Mouse (Mus musculus): ENCODE measurements at regions not wholly inside any gene's neighbourhood (a gene's known extent, or its start where the extent isn't known, plus 50 kb on each side); places are given as distances from the start of the nearest gene placed in this dataset.
"Not testable (repeated sequence)": the region's sequence is repeated elsewhere in the genome, so short reads cannot be mapped to it uniquely, and the experiment has no call there.

DNA sequence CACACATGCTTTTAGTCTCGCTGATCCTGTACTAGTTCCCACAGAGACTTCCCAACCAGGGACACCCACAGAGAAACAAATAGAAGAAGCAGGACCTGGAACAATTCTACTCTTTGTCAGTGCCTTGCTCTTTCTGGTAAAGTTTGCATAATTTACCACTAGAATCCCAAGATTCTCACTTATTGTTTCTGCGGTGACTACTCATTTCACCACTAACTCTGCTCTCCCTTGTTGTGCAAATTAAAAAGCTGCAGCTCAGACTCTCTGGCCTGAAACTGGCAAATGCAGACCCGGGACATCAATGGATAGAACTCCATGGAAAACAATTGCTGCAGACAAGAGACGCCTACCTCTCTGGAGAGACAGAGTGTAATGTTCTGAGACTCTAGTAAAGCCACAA is 348.4 kb upstream of the Tbl1xr1 start:
- DNase-seq (ENCODE audit: low spot score in 2 of 2): no peak

DNA sequence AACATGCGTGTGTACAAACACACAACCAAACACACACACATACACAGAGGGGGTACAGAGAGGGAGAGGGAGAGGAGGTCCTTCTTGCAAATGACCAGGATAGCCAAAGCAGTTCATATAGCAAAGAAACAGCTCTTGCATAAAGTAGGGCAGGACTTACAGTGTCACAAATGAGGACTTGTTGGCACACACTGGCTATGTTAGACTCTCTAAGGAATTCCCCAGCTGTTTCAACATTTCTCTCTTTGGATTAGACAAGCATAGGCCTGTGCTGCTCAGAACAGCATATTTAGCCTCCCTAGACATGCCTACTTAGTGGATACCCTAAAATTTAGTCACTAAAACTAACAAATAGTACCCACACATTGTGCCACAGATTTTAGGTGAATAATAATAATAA is 347.1 kb upstream of the Tbl1xr1 start:
- DNase-seq (ENCODE audit: low spot score in 2 of 2): no peak

- DNase-seq (ENCODE audit: low spot score in 2 of 2): not testable (repeated sequence)
Observed at GRCm38 (mm10) chr3:21735688-21736087, 340.8 kb upstream of the Tbl1xr1 start.

- DNase-seq (ENCODE audit: low spot score in 2 of 2): no peak
Observed at GRCm38 (mm10) chr3:21739720-21740119, 336.7 kb upstream of the Tbl1xr1 start.

DNA sequence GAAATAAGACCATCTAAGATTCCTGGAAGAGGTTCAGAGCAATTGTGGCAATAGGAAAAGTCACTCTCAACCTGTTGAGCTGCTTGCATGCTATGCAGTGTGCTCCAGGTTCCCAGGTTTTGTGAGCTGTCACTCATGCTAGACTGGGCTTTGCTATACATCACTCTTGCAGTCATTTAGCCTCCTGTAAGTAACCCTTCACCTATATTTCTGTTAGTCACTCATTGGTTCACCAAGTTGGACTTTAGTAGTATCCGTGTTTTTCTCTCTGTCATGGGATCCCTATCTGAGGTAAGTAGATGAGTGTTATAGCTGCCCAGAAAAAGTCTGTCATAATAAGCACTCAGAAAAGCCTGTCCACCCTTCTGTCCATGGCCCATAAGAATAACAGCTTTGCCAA is 332.3 kb upstream of the Tbl1xr1 start:
- DNase-seq (ENCODE audit: low spot score in 2 of 2): no peak

GRCm38 (mm10) chr3:21760516-21761218 is 315.8 kb upstream of the Tbl1xr1 start:
- DNase-seq (ENCODE audit: low spot score in 2 of 2): no peak

GRCm38 (mm10) chr3:21761219-21761600 is 315.2 kb upstream of the Tbl1xr1 start:
- DNase-seq (ENCODE audit: low spot score in 2 of 2): no peak

DNA sequence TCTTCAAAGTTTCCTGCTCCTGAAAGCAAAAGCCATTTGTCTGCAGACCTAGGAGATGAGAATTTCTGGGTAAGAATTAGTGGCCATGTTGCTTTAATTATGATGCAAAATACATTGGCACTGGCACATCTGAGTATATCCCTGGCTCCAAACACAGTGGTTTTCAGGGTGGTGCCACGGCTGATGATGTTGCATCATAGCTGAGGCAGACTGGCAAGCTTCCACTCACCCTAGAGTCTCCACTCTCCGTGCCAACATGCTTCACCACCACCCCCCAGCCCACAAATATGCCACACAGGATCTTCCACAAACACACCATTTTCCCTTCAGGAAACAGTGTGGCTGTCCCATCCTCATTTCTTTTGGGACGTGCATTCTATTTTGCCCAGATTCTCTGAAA is 314.5 kb upstream of the Tbl1xr1 start:
- no peak for DNase-seq (ENCODE audit: low spot score in 2 of 2)

GRCm38 (mm10) chr3:21768081-21768480 is 308.4 kb upstream of the Tbl1xr1 start:
- no peak for DNase-seq (ENCODE audit: low spot score in 2 of 2)

DNA sequence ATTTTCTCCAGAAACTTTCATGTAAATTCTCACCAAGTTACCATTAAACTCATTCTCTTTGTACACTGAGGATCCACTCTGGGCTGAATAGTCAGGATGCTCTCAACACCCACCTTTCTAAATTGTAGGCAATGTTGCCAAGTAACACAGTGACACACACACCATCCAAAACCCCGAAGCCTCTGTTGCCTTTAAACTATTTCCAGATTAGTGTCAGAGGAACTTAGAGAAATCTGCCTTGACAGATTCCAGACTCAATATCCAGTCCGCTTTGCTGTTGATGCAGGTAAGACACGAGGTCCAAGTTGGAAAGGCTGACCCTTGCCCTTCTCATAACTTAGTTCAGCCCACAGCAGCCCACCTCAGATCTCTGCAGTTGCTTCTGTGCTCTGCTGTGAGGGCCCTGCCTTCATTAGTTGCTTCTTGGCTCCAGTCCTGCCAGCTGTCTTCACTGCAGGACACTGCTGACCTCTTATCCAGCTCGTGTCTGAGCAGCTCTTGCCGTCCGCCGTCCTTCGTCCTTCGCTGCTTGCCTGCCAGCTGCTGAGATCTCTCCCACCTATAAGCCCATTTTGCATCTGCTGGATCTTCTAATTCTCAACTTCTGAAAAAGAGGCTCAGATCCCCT is 306.4 kb upstream of the Tbl1xr1 start:
- DNase-seq (ENCODE audit: low spot score in 2 of 2): no peak

DNA sequence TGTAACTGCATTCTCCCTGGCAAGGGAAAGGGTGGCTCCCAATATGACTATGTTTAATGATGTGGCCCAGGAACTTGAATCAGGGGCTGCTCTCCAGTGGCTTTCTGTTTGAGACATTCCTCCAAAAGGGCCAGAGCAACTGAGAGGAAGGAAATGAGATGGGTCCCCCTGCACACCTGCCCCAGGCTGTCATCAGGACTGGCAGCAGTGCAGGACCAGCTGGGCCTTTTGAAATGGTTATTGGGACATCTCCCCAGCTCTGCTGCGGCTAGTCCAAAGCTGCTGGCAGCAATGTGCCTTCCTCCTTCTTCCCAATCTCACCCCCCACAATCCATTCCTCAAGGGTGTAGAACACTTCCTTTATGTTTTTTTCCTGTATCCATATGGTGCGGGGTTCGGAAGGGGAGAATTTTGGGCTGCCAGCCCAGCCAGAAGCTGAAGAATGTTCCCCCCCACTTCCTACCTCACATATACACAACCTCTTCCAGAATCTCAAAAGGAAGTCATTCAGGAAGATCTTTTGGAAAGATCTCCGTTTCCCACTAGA is 304.6 kb upstream of the Tbl1xr1 start:
- peak; percentile 39 to 55 for DNase-seq (ENCODE audit: low spot score in 2 of 2)

- DNase-seq (ENCODE audit: low spot score in 2 of 2): no peak
Observed at GRCm38 (mm10) chr3:21774172-21774842, 302.1 kb upstream of the Tbl1xr1 start.

DNA sequence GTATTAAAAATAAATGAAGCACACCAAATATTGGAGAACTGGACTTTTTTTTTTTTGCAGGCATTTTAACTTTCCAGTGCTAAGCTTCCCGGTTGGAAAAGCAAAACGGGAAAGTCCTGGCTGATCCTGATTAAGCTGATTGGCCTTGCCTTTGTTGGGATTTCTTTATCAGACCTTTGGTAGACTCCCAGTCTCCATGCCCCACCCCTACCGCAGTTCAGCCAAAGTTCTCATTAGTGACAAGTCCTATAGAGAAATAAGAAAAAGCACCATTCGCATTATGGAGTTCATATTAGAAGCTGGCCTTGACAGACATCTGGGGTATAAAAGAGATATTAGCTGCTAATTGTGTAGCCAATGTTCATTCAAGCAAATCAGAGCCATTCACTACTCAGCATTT is 297.7 kb upstream of the Tbl1xr1 start:
- DNase-seq (ENCODE audit: low spot score in 2 of 2): no peak

DNA sequence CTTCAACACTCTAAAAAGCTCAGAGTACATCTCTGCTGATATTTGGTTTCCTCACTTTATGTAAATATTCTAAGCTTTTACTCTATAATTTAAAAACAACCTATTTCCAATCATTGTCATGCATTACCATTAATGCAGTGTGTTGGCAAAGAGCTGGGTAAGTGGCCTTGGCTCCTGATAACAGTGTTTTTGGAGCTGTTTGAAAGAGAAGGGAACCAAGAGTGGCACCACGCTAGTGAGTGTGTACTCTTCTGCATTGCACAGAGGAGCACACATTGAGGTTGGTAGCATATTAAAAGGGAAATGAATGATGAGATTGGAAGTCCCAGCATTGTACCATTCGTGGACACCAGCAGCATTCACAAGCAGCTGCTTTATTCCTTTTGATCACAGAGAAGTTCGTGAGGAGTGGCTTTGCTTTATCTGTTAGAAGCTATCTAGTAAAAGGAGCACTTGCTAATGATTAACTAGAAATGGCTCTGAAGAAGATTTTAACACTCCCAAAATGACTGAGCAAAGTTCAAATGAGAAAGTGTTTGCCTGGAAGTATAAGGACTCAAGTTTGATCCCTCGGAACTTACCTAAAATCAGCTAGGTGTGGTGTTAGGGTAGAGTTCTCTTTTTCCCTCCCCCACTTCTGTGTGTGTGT is 284.3 kb upstream of the Tbl1xr1 start:
- DNase-seq (ENCODE audit: low spot score in 2 of 2): no peak

- no peak for DNase-seq (ENCODE audit: low spot score in 2 of 2)
Observed at GRCm38 (mm10) chr3:21798139-21798538, 278.3 kb upstream of the Tbl1xr1 start.

DNA sequence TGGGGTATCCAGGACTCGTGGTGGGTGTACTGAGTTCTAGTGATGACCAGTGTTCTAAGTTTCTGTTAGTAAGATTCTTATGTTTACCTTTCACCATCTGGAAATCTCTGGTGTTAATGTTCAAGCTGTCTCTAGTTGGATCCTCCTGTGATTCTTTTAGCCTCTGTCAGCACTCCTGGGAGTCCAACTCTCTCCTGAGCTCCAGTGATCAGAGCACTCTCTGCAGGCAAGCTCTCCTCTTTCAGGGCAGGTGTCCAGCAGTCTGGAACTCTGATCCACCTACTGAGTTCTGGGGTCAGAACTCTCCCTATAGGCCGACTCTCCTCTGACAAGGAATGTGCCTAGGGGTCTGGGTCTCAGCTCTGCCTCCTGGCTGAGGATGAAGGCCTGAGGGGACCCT is 272.6 kb upstream of the Tbl1xr1 start:
- not testable (repeated sequence) for DNase-seq (ENCODE audit: low spot score in 2 of 2)

- DNase-seq (ENCODE audit: low spot score in 2 of 2): no peak
Observed at GRCm38 (mm10) chr3:21806494-21807157, 269.8 kb upstream of the Tbl1xr1 start.

- no peak for DNase-seq (ENCODE audit: low spot score in 2 of 2)
Observed at GRCm38 (mm10) chr3:21808539-21808938, 267.9 kb upstream of the Tbl1xr1 start.

- DNase-seq (ENCODE audit: low spot score in 2 of 2): no peak
Observed at GRCm38 (mm10) chr3:21809769-21810470, 266.5 kb upstream of the Tbl1xr1 start.

DNA sequence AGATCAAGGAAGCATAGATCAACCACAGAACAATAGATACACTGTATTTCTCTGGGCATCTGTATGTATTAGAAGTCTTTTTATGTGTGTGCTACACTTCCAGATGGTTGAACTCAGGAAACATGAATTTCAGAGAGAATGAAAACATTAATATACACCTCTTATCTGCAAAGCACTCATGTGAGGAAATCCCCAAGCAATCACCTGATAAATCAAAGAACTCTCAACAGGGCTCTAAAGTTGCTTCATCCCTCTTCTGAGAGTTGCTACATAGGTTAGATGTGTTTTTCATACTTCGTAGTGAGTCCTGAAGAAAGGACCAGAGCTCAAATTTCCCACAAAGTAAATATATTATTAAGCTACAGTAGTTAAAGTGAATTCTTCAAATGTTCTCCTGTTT is 263.1 kb upstream of the Tbl1xr1 start:
- no peak for DNase-seq (ENCODE audit: low spot score in 2 of 2)
